ENCODE assay signal across 23 mouse cellular contexts in the genomic region with DNA sequence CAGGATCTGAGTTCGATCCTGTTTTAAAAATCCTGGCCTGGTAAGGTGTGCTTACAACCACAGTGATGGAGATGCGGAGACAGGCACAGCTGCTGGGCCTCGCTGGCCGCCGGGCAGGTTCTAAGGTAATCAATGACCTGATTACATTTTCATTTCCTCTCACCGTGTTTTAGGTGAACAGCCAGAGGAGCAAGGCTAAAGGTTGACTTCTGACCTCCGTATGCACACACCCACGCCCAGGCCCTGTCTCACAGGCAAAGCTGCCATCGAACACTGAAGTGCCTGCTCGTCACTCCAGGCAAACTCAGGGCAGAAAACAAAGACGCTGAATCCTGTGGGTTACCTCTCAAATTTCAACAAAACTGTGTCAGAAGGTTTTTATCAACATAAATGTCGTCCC.
DNase-seq lines count a peak whose midpoint lies in the region; ATAC-seq and TF ChIP-seq lines count a peak whose summit lies in the region.
"Had no signal": no experiment of that assay in that cellular context is flagged by ENCODE, and none has a peak within 500 bp of the region (broad histone marks: within the 10 kb centered on the region; RNA-seq: fewer than 3 reads in every experiment).

No protein-coding gene starts in this region.

- 63% methylated on average over 12 of the region's 12 CpGs for WGBS in kidney, embryonic 15.5 days
- 24% methylated on average over 12 of the region's 12 CpGs for WGBS in liver, adult 2 months
- WGBS in liver, postnatal 0 days (ENCODE audit: insufficient replicate concordance) = 59% methylated on average over 12 of the region's 12 CpGs

- no peak; the same call in 1 of the 2 replicates for TF ChIP-seq EP300 in liver, postnatal 0 days (IDR thresholded peaks at IDR 0.05; ENCODE audit: low read depth)

- DNase-seq in kidney, adult 9 months = peak; percentile 49
- peak; percentile 94 for DNase-seq in liver, adult 2 months (ENCODE audit: extremely low read depth, low read depth, low spot score)
- peak; percentile 50 for DNase-seq in liver, postnatal 0 days
- DNase-seq in cerebellum, postnatal 14 days = no peak
- no peak for DNase-seq in left cerebral cortex, postnatal 36 days (ENCODE audit: low spot score in 2 of 2)
- DNase-seq: cerebellum, adult 11-12 months; cerebellum, postnatal 36 days; gastrocnemius, postnatal 14 days; heart, adult 2 months; heart, postnatal 4 days; kidney, adult 11 months; kidney, postnatal 14 days; right cerebral cortex, postnatal 25 days had no signal

- H3K4me1 ChIP-seq in kidney, embryonic 15.5 days = peaks cover 7% of the 10 kb centered on the region; the same call in 1 of the 2 replicates
- H3K4me1 ChIP-seq in liver, adult 2 months (ENCODE audit: control insufficient read depth, insufficient read depth, low read length) = peaks cover 10% of the 10 kb centered on the region
- H3K4me1 ChIP-seq in liver, postnatal 0 days (ENCODE audit: insufficient read depth) = peaks cover 14% of the 10 kb centered on the region
- H3K4me1 ChIP-seq: forebrain, embryonic 15.5 days; heart, embryonic 15.5 days; hindbrain, embryonic 15.5 days; megakaryocyte, embryonic 14.5 days; midbrain, embryonic 15.5 days had no signal

- no peak overlapping the region for H3K9ac ChIP-seq in kidney, embryonic 15.5 days
- H3K9ac ChIP-seq in liver, adult 2 months (ENCODE audit: low read depth, low read length) = no peak overlapping the region
- H3K9ac ChIP-seq in liver, postnatal 0 days (replicated peaks) = no peak overlapping the region
- H3K9ac ChIP-seq: embryonic facial prominence, embryonic 12.5 days; forebrain, embryonic 15.5 days; heart, embryonic 15.5 days; hindbrain, embryonic 15.5 days; midbrain, embryonic 15.5 days had no signal

- no peak overlapping the region for H3K4me2 ChIP-seq in kidney, embryonic 15.5 days
- no peak overlapping the region for H3K4me2 ChIP-seq in liver, postnatal 0 days (ENCODE audit: low read depth, low read length)
- H3K4me2 ChIP-seq: embryonic facial prominence, embryonic 12.5 days; forebrain, embryonic 15.5 days; heart, embryonic 15.5 days; hindbrain, embryonic 15.5 days; midbrain, embryonic 15.5 days had no signal

- no peaks in the 10 kb centered on the region for H3K9me3 ChIP-seq in kidney, embryonic 15.5 days (replicated peaks)
- H3K9me3 ChIP-seq in liver, postnatal 0 days (ENCODE audit: low read length) = no peaks in the 10 kb centered on the region
- H3K9me3 ChIP-seq: embryonic facial prominence, embryonic 12.5 days; forebrain, embryonic 15.5 days; heart, embryonic 15.5 days; hindbrain, embryonic 15.5 days; midbrain, embryonic 15.5 days had no signal

- no peaks in the 10 kb centered on the region for H3K79me2 ChIP-seq in liver, adult 2 months (ENCODE audit: control insufficient read depth, insufficient read depth, low read length)

- H3K4me3 ChIP-seq in kidney, embryonic 15.5 days (replicated peaks) = no peak overlapping the region
- no peak overlapping the region for H3K4me3 ChIP-seq in liver, adult 2 months (ENCODE audit: insufficient read depth, low read depth, low read length)
- H3K4me3 ChIP-seq in liver, postnatal 0 days (ENCODE audit: low read depth, low read length) = no peak overlapping the region
- H3K4me3 ChIP-seq: embryonic facial prominence, embryonic 12.5 days; erythroblast, embryonic 14.5 days; forebrain, embryonic 15.5 days; heart, adult 2 months; heart, embryonic 15.5 days; hindbrain, embryonic 15.5 days; megakaryocyte, embryonic 14.5 days; midbrain, embryonic 15.5 days had no signal

- TF ChIP-seq CTCF in liver, adult 2 months (IDR thresholded peaks at IDR 0.05; ENCODE audit: low read depth, low read length) = no peak
- no peak for TF ChIP-seq CTCF in liver, postnatal 0 days (IDR thresholded peaks at IDR 0.05; ENCODE audit: low read depth)

- no peak for TF ChIP-seq POLR2A in liver, adult 2 months (IDR thresholded peaks at IDR 0.05; ENCODE audit: extremely low read depth, insufficient read depth, low read length)

- intact Hi-C loops in left cerebral cortex, postnatal 36 days (cut with DNase I) = no loop called here

- no peaks in the 10 kb centered on the region for H3K27me3 ChIP-seq in kidney, embryonic 15.5 days
- H3K27me3 ChIP-seq in liver, adult 2 months (ENCODE audit: control insufficient read depth, insufficient read depth, low read length) = no peaks in the 10 kb centered on the region
- H3K27me3 ChIP-seq in liver, postnatal 0 days (ENCODE audit: insufficient read depth, low read length) = no peaks in the 10 kb centered on the region
- H3K27me3 ChIP-seq: CH12.LX; embryonic facial prominence, embryonic 12.5 days; forebrain, embryonic 15.5 days; heart, embryonic 15.5 days; hindbrain, embryonic 15.5 days; megakaryocyte, embryonic 14.5 days; midbrain, embryonic 15.5 days had no signal

- H3K36me3 ChIP-seq in kidney, embryonic 15.5 days = no peaks in the 10 kb centered on the region
- no peaks in the 10 kb centered on the region for H3K36me3 ChIP-seq in liver, adult 2 months (ENCODE audit: control insufficient read depth, insufficient read depth, low read length)
- no peaks in the 10 kb centered on the region for H3K36me3 ChIP-seq in liver, postnatal 0 days (replicated peaks; ENCODE audit: insufficient read depth, low read length)
- H3K36me3 ChIP-seq: embryonic facial prominence, embryonic 12.5 days; forebrain, embryonic 15.5 days; heart, embryonic 15.5 days; hindbrain, embryonic 15.5 days; midbrain, embryonic 15.5 days had no signal

- no peak for ATAC-seq in kidney, embryonic 15.5 days (replicated peaks; ENCODE audit: low FRiP score)
- ATAC-seq in liver, postnatal 0 days = peak; percentile 79
- ATAC-seq in cerebellum, adult (ENCODE audit: insufficient number of reproducible peaks, low FRiP score, low TSS enrichment) = no peak
- ATAC-seq: forebrain, embryonic 15.5 days; midbrain, embryonic 15.5 days had no signal

- H3K27ac ChIP-seq in kidney, embryonic 15.5 days = no peak overlapping the region
- peak overlapping the region; percentile 74 for H3K27ac ChIP-seq in liver, adult 2 months (replicated peaks; ENCODE audit: insufficient read depth, low read depth, low read length)
- peak overlapping the region; percentile 87 for H3K27ac ChIP-seq in liver, postnatal 0 days (ENCODE audit: low read depth)
- H3K27ac ChIP-seq: embryonic facial prominence, embryonic 12.5 days; forebrain, embryonic 15.5 days; heart, adult 2 months; heart, embryonic 15.5 days; hindbrain, embryonic 15.5 days; midbrain, embryonic 15.5 days had no signal

Comparison
In these comparisons a context has a peak if more than half of its experiments do, and no peak if none do; other contexts are left out.
1. DNase-seq: peak in kidney, adult 9 months (single experiment), liver, adult 2 months (single experiment) and liver, postnatal 0 days (single experiment); none in cerebellum, postnatal 14 days (0 of 2) and left cerebral cortex, postnatal 36 days (0 of 2).